Mouse (Mus musculus): ENCODE measurements at regions not wholly inside any gene's neighbourhood (a gene's known extent, or its start where the extent isn't known, plus 50 kb on each side); places are given as distances from the start of the nearest gene placed in this dataset.

DNA sequence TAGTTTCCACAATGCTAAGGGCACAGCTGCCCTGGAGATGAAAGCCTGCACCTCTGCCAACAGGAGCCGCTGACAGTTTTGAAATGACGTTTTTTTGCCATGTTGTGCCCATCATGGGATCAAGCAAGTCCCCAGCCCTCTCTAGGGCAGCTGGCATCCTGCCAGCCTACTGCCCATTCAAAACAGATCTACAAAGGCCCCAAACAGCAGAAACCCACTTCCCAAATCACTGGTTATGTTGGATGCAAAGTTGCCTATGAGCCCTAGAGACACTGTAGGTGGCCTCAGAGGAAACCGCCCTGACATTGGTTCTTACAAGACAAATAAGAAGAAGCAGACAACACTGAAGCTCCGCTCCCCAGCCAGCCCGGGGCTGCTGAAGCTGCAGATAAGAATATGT is 194.1 kb downstream of the Rplp1 start:
- H3K27me3 ChIP-seq (ENCODE audit: control insufficient read depth, insufficient read depth, low read length) = peaks cover 50% of the 10 kb centered on the region
- TF ChIP-seq CTCF (IDR thresholded peaks at IDR 0.05; ENCODE audit: low read depth) (no peak), EP300 (IDR thresholded peaks at IDR 0.05; ENCODE audit: low read depth) (no peak)
- no peak overlapping the region for H3K9ac ChIP-seq (replicated peaks; ENCODE audit: low read depth, low read length)
- H3K4me2 ChIP-seq (ENCODE audit: low read depth, low read length) = no peak overlapping the region
- H3K4me3 ChIP-seq (ENCODE audit: low read depth, low read length) = no peak overlapping the region
- no peaks in the 10 kb centered on the region for H3K36me3 ChIP-seq (replicated peaks; ENCODE audit: control insufficient read depth, insufficient read depth, low read length)
- H3K27ac ChIP-seq (ENCODE audit: low read depth) = no peak overlapping the region
- H3K4me1 ChIP-seq (ENCODE audit: control insufficient read depth, insufficient read depth) = no peaks in the 10 kb centered on the region
- no peak for ATAC-seq (ENCODE audit: insufficient read depth, low read depth)
- 50% methylated on average over 5 of the region's 5 CpGs for WGBS
- H3K9me3 ChIP-seq (replicated peaks; ENCODE audit: control insufficient read depth, low read length) = no peaks in the 10 kb centered on the region
- no peak for DNase-seq (ENCODE audit: low spot score)

DNA sequence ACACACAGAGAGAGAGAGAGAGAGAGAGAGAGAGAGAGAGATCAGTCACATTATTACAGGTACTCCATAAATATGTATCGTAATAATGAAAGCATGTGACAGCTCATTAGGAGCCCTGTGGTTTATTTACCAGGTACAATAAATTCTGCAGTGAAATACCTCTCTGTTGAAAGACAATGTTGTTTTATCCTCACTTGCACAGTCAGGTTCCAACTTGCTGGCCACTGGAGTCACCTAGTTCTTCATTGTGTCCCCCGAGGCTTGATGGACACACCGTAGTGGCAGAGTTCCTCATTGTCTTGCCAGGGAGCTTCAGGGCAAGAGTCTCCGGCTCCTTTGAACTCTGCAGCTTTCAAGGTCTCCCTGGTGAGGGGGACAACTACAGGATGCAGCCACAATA is 197.6 kb downstream of the Rplp1 start:
- peaks cover 63% of the 10 kb centered on the region for H3K27me3 ChIP-seq (ENCODE audit: control insufficient read depth, insufficient read depth, low read length)
- no peaks in the 10 kb centered on the region for H3K4me1 ChIP-seq (ENCODE audit: control insufficient read depth, insufficient read depth)

DNA sequence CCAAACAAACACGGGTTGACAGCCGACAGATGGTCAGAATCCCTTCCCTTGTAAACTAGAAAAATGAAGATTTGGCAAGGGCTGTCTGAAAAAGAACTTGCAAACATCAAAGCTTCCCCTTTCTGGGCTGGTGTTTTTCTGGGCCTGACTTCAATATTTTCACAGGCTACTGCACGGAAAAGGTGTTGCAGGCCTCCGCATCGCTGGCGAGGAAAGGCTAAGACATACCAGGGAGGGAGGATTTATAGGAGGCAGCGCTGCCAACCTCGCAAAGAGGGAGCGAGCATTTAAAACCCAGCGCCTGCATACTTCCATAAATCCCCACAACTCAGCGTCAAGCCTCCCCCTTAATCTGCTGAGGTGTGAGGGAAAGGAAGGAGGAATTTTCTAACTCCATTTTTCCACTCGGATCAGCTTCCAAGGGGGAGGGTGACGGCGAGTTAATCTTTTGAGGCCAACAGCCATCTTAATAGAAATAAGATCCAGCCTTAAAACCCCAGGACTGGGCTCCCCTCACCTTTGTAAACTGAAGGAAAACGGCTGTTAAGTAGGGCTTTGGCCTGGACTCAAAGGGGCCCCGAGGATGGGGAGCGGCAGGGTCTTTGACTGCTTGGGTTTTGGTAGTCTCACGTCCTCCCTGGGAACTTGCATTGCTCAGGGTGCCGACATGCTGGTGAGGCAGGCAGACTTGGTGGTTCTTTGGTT is 199.9 kb downstream of the Rplp1 start:
- DNase-seq (ENCODE audit: low spot score) = peak; percentile 10
- WGBS = 40% methylated on average over 19 of the region's 19 CpGs
- Histone ChIP-seq H3K4me2 (ENCODE audit: low read depth, low read length) (no peak overlapping the region), H3K36me3 (replicated peaks; ENCODE audit: control insufficient read depth, insufficient read depth, low read length) (no peaks in the 10 kb centered on the region), H3K9me3 (replicated peaks; ENCODE audit: control insufficient read depth, low read length) (no peaks in the 10 kb centered on the region), H3K4me1 (ENCODE audit: control insufficient read depth, insufficient read depth) (no peaks in the 10 kb centered on the region), H3K9ac (replicated peaks; ENCODE audit: low read depth, low read length) (no peak overlapping the region), H3K4me3 (ENCODE audit: low read depth, low read length) (no peak overlapping the region), H3K27ac (ENCODE audit: low read depth) (no peak overlapping the region), H3K27me3 (ENCODE audit: control insufficient read depth, insufficient read depth, low read length) (peaks cover 59% of the 10 kb centered on the region; the same call in 1 of the 2 replicates)
- TF ChIP-seq CTCF (IDR thresholded peaks at IDR 0.05; ENCODE audit: low read depth) (no peak), EP300 (IDR thresholded peaks at IDR 0.05; ENCODE audit: low read depth) (no peak)
- no peak for ATAC-seq (ENCODE audit: insufficient read depth, low read depth)

More for the DNA sequence above, 197.6 kb downstream of the Rplp1 start:
- no peak overlapping the region for H3K9ac ChIP-seq (replicated peaks; ENCODE audit: low read depth, low read length)
- ATAC-seq (ENCODE audit: insufficient read depth, low read depth) (no peak), DNase-seq (ENCODE audit: low spot score) (no peak)
- H3K4me3 ChIP-seq (ENCODE audit: low read depth, low read length) = no peak overlapping the region
- no peaks in the 10 kb centered on the region for H3K36me3 ChIP-seq (replicated peaks; ENCODE audit: control insufficient read depth, insufficient read depth, low read length)
- no peak overlapping the region for H3K4me2 ChIP-seq (ENCODE audit: low read depth, low read length)
- WGBS = 64% methylated on average over 4 of the region's 4 CpGs
- no peak for TF ChIP-seq EP300 (IDR thresholded peaks at IDR 0.05; ENCODE audit: low read depth)
- H3K9me3 ChIP-seq (replicated peaks; ENCODE audit: control insufficient read depth, low read length) = no peaks in the 10 kb centered on the region
- no peak overlapping the region for H3K27ac ChIP-seq (ENCODE audit: low read depth)

DNA sequence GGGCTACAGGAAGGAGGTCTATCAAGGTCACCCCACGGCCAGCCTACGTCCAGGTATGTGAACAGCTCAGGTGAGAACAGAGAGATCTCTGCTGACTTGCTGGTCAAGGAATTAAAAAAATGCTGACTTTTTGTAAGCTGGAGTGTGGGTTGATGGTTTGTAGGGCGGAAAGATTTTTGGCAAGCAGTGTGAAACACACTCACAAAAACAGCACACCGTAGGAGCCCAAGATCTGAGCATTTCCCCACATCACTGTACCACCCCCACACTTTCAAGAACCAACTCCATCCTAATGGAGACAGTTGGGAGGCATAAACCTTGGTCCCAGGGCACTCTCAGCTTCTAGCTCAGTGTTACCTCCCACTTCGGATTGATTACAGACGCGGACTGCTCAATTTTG is 200.5 kb downstream of the Rplp1 start:
- ATAC-seq (ENCODE audit: insufficient read depth, low read depth) = no peak
- WGBS = 84% methylated on average over 7 of the region's 7 CpGs

DNA sequence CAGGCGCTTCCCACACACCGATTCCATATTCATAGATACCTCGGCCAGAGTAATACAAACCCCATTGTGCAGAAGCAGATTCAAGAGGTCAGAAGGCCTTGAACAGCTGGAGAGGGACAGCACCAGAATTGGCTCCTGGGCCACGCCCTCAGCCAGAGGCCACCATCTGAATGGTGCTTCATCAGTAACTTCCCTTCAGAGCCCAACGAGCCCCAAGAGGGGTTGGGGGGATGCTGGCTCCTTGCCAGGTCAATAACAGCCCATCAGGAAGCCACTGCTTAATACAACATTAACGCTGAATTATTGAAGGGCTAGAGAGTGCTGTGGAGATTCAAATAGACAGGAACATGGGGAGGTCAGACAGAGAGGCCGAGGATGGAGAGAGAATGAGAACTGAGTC is 203.0 kb downstream of the Rplp1 start:
- 58% methylated on average over 7 of the region's 7 CpGs for WGBS
- Histone ChIP-seq H3K36me3 (replicated peaks; ENCODE audit: control insufficient read depth, insufficient read depth, low read length) (no peaks in the 10 kb centered on the region), H3K27me3 (ENCODE audit: control insufficient read depth, insufficient read depth, low read length) (peaks cover 45% of the 10 kb centered on the region; the same call in 1 of the 2 replicates), H3K9ac (replicated peaks; ENCODE audit: low read depth, low read length) (no peak overlapping the region), H3K4me2 (ENCODE audit: low read depth, low read length) (no peak overlapping the region), H3K4me3 (ENCODE audit: low read depth, low read length) (no peak overlapping the region), H3K9me3 (replicated peaks; ENCODE audit: control insufficient read depth, low read length) (no peaks in the 10 kb centered on the region), H3K4me1 (ENCODE audit: control insufficient read depth, insufficient read depth) (0 out of 2 replicates have a peak, but pooled peaks cover 5% of the 10 kb centered on the region), H3K27ac (ENCODE audit: low read depth) (no peak overlapping the region)
- TF ChIP-seq CTCF (IDR thresholded peaks at IDR 0.05; ENCODE audit: low read depth) = no peak
- no peak for TF ChIP-seq EP300 (IDR thresholded peaks at IDR 0.05; ENCODE audit: low read depth)
- ATAC-seq (ENCODE audit: insufficient read depth, low read depth) (no peak), DNase-seq (ENCODE audit: low spot score) (no peak)

More for the DNA sequence above, 200.5 kb downstream of the Rplp1 start:
- H3K4me3 ChIP-seq (ENCODE audit: low read depth, low read length) = no peak overlapping the region
- peaks cover 62% of the 10 kb centered on the region; the same call in 1 of the 2 replicates for H3K27me3 ChIP-seq (ENCODE audit: control insufficient read depth, insufficient read depth, low read length)
- no peaks in the 10 kb centered on the region for H3K36me3 ChIP-seq (replicated peaks; ENCODE audit: control insufficient read depth, insufficient read depth, low read length)
- H3K9ac ChIP-seq (replicated peaks; ENCODE audit: low read depth, low read length) = no peak overlapping the region
- no peaks in the 10 kb centered on the region for H3K9me3 ChIP-seq (replicated peaks; ENCODE audit: control insufficient read depth, low read length)
- TF ChIP-seq CTCF (IDR thresholded peaks at IDR 0.05; ENCODE audit: low read depth) (no peak), EP300 (IDR thresholded peaks at IDR 0.05; ENCODE audit: low read depth) (no peak)
- no peaks in the 10 kb centered on the region for H3K4me1 ChIP-seq (ENCODE audit: control insufficient read depth, insufficient read depth)
- H3K27ac ChIP-seq (ENCODE audit: low read depth) = no peak overlapping the region
- DNase-seq (ENCODE audit: low spot score) = no peak
- H3K4me2 ChIP-seq (ENCODE audit: low read depth, low read length) = no peak overlapping the region

DNA sequence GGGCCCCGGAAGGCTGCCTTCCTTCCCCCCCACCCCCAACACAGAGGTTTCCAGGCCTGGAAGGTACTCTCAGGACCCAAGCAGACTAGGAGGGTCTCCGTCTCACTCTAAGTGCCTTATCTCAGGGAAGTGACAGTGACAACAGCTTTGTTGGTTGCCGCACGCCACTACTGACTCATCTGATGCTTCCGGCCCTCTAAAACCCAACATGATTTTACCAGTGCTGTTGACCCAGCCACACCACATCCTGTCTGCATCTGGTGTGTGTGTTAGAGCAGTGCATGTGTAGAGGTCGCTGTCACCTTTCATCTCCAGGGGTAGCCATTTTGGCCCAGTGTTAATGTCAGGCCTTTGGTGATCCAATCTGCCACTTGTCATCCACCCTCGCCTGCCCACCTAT is 206.5 kb downstream of the Rplp1 start:
- peak; percentile 14 for DNase-seq (ENCODE audit: low spot score)
- no peak overlapping the region for H3K4me2 ChIP-seq (ENCODE audit: low read depth, low read length)

More for the DNA sequence above, 206.5 kb downstream of the Rplp1 start:
- no peak overlapping the region for H3K4me3 ChIP-seq (ENCODE audit: low read depth, low read length)
- no peak overlapping the region for H3K9ac ChIP-seq (replicated peaks; ENCODE audit: low read depth, low read length)
- H3K27me3 ChIP-seq (ENCODE audit: control insufficient read depth, insufficient read depth, low read length) = peaks cover 36% of the 10 kb centered on the region; the same call in 1 of the 2 replicates
- WGBS = 51% methylated on average over 7 of the region's 7 CpGs
- H3K27ac ChIP-seq (ENCODE audit: low read depth) = peak overlapping the region; percentile 21; the same call in 1 of the 2 replicates
- H3K9me3 ChIP-seq (replicated peaks; ENCODE audit: control insufficient read depth, low read length) = no peaks in the 10 kb centered on the region
- peak; percentile 47; the same call in 1 of the 2 replicates for ATAC-seq (ENCODE audit: insufficient read depth, low read depth)
- TF ChIP-seq EP300 (IDR thresholded peaks at IDR 0.05; ENCODE audit: low read depth) (no peak), CTCF (IDR thresholded peaks at IDR 0.05; ENCODE audit: low read depth) (no peak)
- no peaks in the 10 kb centered on the region for H3K36me3 ChIP-seq (replicated peaks; ENCODE audit: control insufficient read depth, insufficient read depth, low read length)
- 0 out of 2 replicates have a peak, but pooled peaks cover 5% of the 10 kb centered on the region for H3K4me1 ChIP-seq (ENCODE audit: control insufficient read depth, insufficient read depth)
